ENCODE assay signal across 9 mouse cellular contexts in the genomic region with DNA sequence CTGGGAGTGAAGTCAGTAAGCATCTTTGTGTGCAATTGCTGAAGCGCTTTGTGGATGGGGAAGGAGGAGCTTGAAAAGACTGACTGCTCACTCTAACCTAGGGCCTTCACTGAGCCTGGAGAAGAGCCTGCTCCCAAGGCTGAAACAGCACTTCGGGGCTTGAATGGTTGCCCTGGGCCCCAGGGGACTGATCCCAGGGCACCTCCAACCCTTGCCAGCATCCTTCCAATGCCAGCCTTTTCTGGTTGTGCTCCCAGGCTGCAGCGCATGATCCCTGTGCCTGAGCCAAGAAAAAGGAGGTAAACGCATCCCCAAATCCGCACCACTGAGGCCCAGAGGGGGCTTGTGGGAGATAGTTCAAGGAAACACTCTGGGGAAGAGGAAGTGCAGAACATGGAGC.
DNase-seq lines count a peak whose midpoint lies in the region; ATAC-seq and TF ChIP-seq lines count a peak whose summit lies in the region.
"Had no signal": no experiment of that assay in that cellular context is flagged by ENCODE, and none has a peak within 500 bp of the region (broad histone marks: within the 10 kb centered on the region; RNA-seq: fewer than 3 reads in every experiment).

No protein-coding gene starts in this region.

- peak overlapping the region; percentile 60 for H3K27ac ChIP-seq in left cerebral cortex, adult 2 months
- H3K27ac ChIP-seq: embryonic facial prominence, embryonic 15.5 days had no signal

- ATAC-seq in erythroblast, adult 5-6 weeks (replicated peaks; ENCODE audit: low FRiP score, poor library complexity, severe bottlenecking), result no peak

- H3K4me3 ChIP-seq in left cerebral cortex, adult 2 months, result no peak overlapping the region
- H3K4me3 ChIP-seq: embryonic facial prominence, embryonic 15.5 days had no signal

- peak; percentile 44 to 48 for DNase-seq in left cerebral cortex, adult 2 months (ENCODE audit: extremely low spot score in 1 of 2, low spot score in 2 of 2)
- DNase-seq in left cerebral cortex, adult 11 months (ENCODE audit: low spot score), result no peak
- DNase-seq in cerebellum, adult 9-10 months, result peak; percentile 64
- DNase-seq in heart, postnatal 14 days, result peak; percentile 11 to 36
- peak; percentile 5 for DNase-seq in lung, postnatal 36 days
- no peak for DNase-seq in thymus, postnatal 14 days
- no peak for DNase-seq in embryo, embryonic 10.5 days (ENCODE audit: low spot score)

- no peak for TF ChIP-seq CTCF in left cerebral cortex, adult 2 months (IDR thresholded peaks at IDR 0.05)

- intact Hi-C loops in left cerebral cortex, adult 2 months (cut with DNase I), result no loop called here
- intact Hi-C loops in heart, postnatal 14 days (cut with DNase I), result no loop called here

Comparison
In these comparisons a context has a peak if more than half of its experiments do, and no peak if none do; other contexts are left out.
1. DNase-seq: peak in left cerebral cortex, adult 2 months (2 of 2), cerebellum, adult 9-10 months (single experiment), heart, postnatal 14 days (2 of 2) and lung, postnatal 36 days (single experiment); none in left cerebral cortex, adult 11 months (single experiment), thymus, postnatal 14 days (single experiment) and embryo, embryonic 10.5 days (single experiment).